Mouse (Mus musculus) ES-Bruce4 (cell line): ENCODE measurements around the gene Spry1. TPM values are rescaled to one million over a fixed set of nuclear protein-coding genes. Genes with fewer than 3 reads are reported as not detected.

Source experiments
- H3K27ac ChIP-seq: 2 replicates; pipeline ENCODE4 v1.5.1; 2012; ENCODE audit warnings: low read length, inconsistent platforms; ENCODE audit not compliant: insufficient read depth
- H3K27me3 ChIP-seq: 2 replicates; pipeline ENCODE4 v1.6.1; 2012; ENCODE audit warnings: mild to moderate bottlenecking, low read length, inconsistent platforms; ENCODE audit not compliant: control insufficient read depth, poor library complexity, insufficient read depth, severe bottlenecking
- H3K36me3 ChIP-seq: 2 replicates; pipeline ENCODE4 v1.6.1; 2012; ENCODE audit warnings: inconsistent platforms, mild to moderate bottlenecking, low read length, moderate library complexity; ENCODE audit not compliant: control insufficient read depth, poor library complexity, insufficient read depth, severe bottlenecking
- H3K4me1 ChIP-seq: one replicate; pipeline ENCODE4 v1.8.1; 2011; ENCODE audit warnings: low read length; ENCODE audit not compliant: control insufficient read depth, insufficient read depth
- H3K4me3 ChIP-seq: 2 replicates; pipeline ENCODE4 v1.5.1; 2011; ENCODE audit warnings: low read depth, mild to moderate bottlenecking, low read length
- H3K9ac ChIP-seq: 2 replicates; pipeline ENCODE4 v1.6.1; 2012; ENCODE audit warnings: low read depth, mild to moderate bottlenecking, inconsistent platforms; ENCODE audit not compliant: poor library complexity, severe bottlenecking
- H3K9me3 ChIP-seq: replicated peaks from 2 replicates; pipeline ENCODE4 v1.6.1; 2012; ENCODE audit warnings: mild to moderate bottlenecking, low read length, inconsistent platforms; ENCODE audit not compliant: control insufficient read depth, poor library complexity, insufficient read depth, severe bottlenecking
- CTCF ChIP-seq: IDR thresholded peaks from one replicate; pipeline ENCODE4 v1.8.1; 2011; ENCODE audit warnings: low read depth, low read length
- EP300 ChIP-seq: IDR thresholded peaks from 2 replicates; pipeline ENCODE4 v1.6.1; 2011; ENCODE audit warnings: low read depth, low read length; ENCODE audit not compliant: insufficient read depth
- POLR2A ChIP-seq: IDR thresholded peaks from one replicate; pipeline ENCODE4 v1.8.1; 2011; ENCODE audit warnings: low read length; ENCODE audit not compliant: insufficient read depth
- polyA plus RNA-seq: library from polyadenylated mRNA; stranded (reverse); fragments of >200 nt; gene quantifications from 2 replicates; pipeline ENCODE4 v1.2.4, GENCODE M21; 2011; ENCODE audit warnings: low read depth; ENCODE audit not compliant: missing spikeins, insufficient read depth, insufficient read length

The Spry1 gene
- polyA plus RNA-seq, 1 experiment, result 30.5 TPM

GRCm38 (mm10) chr3:37643903-37644302 is 4.2 kb downstream of the Spry1 start:
- Histone ChIP-seq H3K9me3 (no peaks in the 10 kb centered on the region), H3K27me3 (no peaks in the 10 kb centered on the region), H3K4me3 (no peak overlapping the region), H3K4me1 (no peaks in the 10 kb centered on the region), H3K9ac (no peak overlapping the region), H3K27ac (no peak overlapping the region), H3K36me3 (peaks cover 15% of the 10 kb centered on the region)
- TF ChIP-seq EP300, result no peak
- TF ChIP-seq POLR2A, result no peak
- no peak for TF ChIP-seq CTCF

- TF ChIP-seq EP300, result no peak
- TF ChIP-seq CTCF, result no peak
- TF ChIP-seq POLR2A, result no peak
- H3K9ac ChIP-seq, result no peak overlapping the region
- no peaks in the 10 kb centered on the region for H3K4me1 ChIP-seq
- H3K4me3 ChIP-seq, result no peak overlapping the region
- H3K27me3 ChIP-seq, result no peaks in the 10 kb centered on the region
- H3K9me3 ChIP-seq, result no peaks in the 10 kb centered on the region
- no peak overlapping the region for H3K27ac ChIP-seq
- H3K36me3 ChIP-seq, result peaks cover 15% of the 10 kb centered on the region
Measured at GRCm38 (mm10) chr3:37645061-37645460, 5.3 kb downstream of the Spry1 start.

DNA sequence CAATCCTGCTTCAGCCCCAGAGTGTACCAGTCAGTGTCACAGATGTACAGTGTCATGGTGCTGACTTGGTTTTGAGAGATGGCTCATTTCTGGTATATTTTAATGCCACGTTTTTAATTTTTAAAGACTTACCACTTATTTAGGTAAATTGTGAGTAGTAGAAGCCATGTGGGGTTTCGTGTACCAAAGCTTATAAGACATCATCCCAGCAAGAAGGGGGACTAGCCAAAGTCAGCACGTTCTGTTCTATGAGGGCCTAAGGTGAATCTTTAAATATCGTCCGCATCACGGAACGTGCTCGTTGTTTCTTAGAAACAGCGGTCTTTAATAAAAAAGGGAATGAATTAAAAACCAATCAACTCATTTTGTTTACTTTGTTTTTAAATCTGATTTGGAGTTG is 6.5 kb downstream of the Spry1 start:
- Histone ChIP-seq H3K4me1 (no peaks in the 10 kb centered on the region), H3K9ac (no peak overlapping the region), H3K36me3 (peaks cover 15% of the 10 kb centered on the region), H3K4me3 (no peak overlapping the region), H3K9me3 (no peaks in the 10 kb centered on the region), H3K27ac (no peak overlapping the region), H3K27me3 (no peaks in the 10 kb centered on the region)
- TF ChIP-seq EP300, result no peak
- no peak for TF ChIP-seq CTCF
- no peak for TF ChIP-seq POLR2A

- H3K36me3 ChIP-seq, result peaks cover 15% of the 10 kb centered on the region
- no peaks in the 10 kb centered on the region for H3K9me3 ChIP-seq
- no peak overlapping the region for H3K4me3 ChIP-seq
- TF ChIP-seq POLR2A (no peak), CTCF (no peak), EP300 (no peak)
- H3K27ac ChIP-seq, result no peak overlapping the region
- H3K27me3 ChIP-seq, result no peaks in the 10 kb centered on the region
- H3K4me1 ChIP-seq, result no peaks in the 10 kb centered on the region
- no peak overlapping the region for H3K9ac ChIP-seq
Measured at GRCm38 (mm10) chr3:37647225-37647624, 7.5 kb downstream of the Spry1 start.

DNA sequence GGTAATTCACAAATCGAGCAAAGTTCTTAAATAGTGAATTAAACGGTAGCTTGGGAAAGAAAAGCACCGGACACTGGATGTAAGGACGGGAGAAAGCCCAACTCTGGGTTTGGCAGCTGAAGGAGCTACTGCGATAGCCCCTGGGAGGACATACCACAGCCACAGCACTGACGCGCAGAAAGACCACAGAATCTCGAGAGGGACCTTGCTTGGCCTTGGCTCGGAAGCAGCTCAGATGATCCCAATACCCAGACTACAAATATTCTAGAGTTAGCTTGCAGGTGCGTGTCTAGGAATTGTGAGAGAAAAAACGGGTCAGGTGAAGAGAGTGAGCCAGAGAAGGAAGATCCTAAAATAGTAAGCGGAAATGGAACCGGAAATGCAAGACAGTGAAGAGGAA is 8.5 kb downstream of the Spry1 start:
- Histone ChIP-seq H3K36me3 (peaks cover 15% of the 10 kb centered on the region), H3K27ac (no peak overlapping the region), H3K27me3 (no peaks in the 10 kb centered on the region), H3K4me3 (no peak overlapping the region), H3K4me1 (no peaks in the 10 kb centered on the region), H3K9ac (no peak overlapping the region), H3K9me3 (no peaks in the 10 kb centered on the region)
- TF ChIP-seq EP300, result no peak
- TF ChIP-seq CTCF, result no peak
- no peak for TF ChIP-seq POLR2A

GRCm38 (mm10) chr3:37649281-37649680 is 9.5 kb downstream of the Spry1 start:
- Histone ChIP-seq H3K4me3 (no peak overlapping the region), H3K27me3 (no peaks in the 10 kb centered on the region), H3K9ac (no peak overlapping the region), H3K4me1 (no peaks in the 10 kb centered on the region), H3K36me3 (peaks cover 7% of the 10 kb centered on the region; the same call in 1 of the 2 replicates), H3K27ac (no peak overlapping the region), H3K9me3 (no peaks in the 10 kb centered on the region)
- no peak for TF ChIP-seq EP300
- no peak for TF ChIP-seq POLR2A
- TF ChIP-seq CTCF, result no peak
